Mouse (Mus musculus) kidney, embryonic 16.5 days (tissue): ENCODE data around the gene Gamt. TPM values are rescaled to one million over a fixed set of nuclear protein-coding genes. Genes with fewer than 3 reads are reported as not detected.

Experiments
- ATAC-seq: fragments of 200-750 bp; cut with Nextera tagmentation; 2 replicates; pipeline ENCODE4 v1.8.0; 2017; ENCODE audit warnings: moderate TSS enrichment; ENCODE audit not compliant: low FRiP score, low TSS enrichment
- H3K27ac ChIP-seq: fragments of 300-500 bp; sonication (generic); 2 replicates; pipeline ENCODE4 v1.5.1; 2014; ENCODE audit warnings: low read length
- H3K27me3 ChIP-seq: fragments of 300-500 bp; sonication (generic); 2 replicates; pipeline ENCODE4 v1.6.1; 2014; ENCODE audit warnings: low read length, control low read depth, mixed read lengths; ENCODE audit not compliant: insufficient read depth
- H3K36me3 ChIP-seq: fragments of 300-500 bp; sonication (generic); 2 replicates; pipeline ENCODE4 v1.6.1; 2014; ENCODE audit warnings: low read length, control low read depth, mixed read lengths; ENCODE audit not compliant: insufficient read depth
- H3K4me1 ChIP-seq: fragments of 300-500 bp; sonication (generic); 2 replicates; pipeline ENCODE4 v1.6.1; 2014; ENCODE audit warnings: low read length, control low read depth, mixed read lengths; ENCODE audit not compliant: insufficient read depth
- H3K4me2 ChIP-seq: fragments of 300-500 bp; sonication (generic); replicated peaks from 2 replicates; pipeline ENCODE4 v1.6.1; 2014; ENCODE audit warnings: low read depth, low read length
- H3K4me3 ChIP-seq: fragments of 300-500 bp; sonication (generic); 2 replicates; pipeline ENCODE4 v1.5.1; 2014; ENCODE audit warnings: mild to moderate bottlenecking, low read length
- H3K9ac ChIP-seq: fragments of 300-500 bp; sonication (generic); replicated peaks from 2 replicates; pipeline ENCODE4 v1.6.1; 2014; ENCODE audit warnings: low read length
- H3K9me3 ChIP-seq: fragments of 300-500 bp; sonication (generic); 2 replicates; pipeline ENCODE4 v1.6.1; 2016; ENCODE audit warnings: low read length, control low read depth
- WGBS: fragments of 180-500 bp; shearing (Covaris S2); extraction: QIAGEN DNeasy Blood & Tissue Kit; methylation state at CpG from one replicate; pipeline ENCODE4 v1.1.7; 2014; 5-methylcytosine and 5-hydroxymethylcytosine counted together
- polyA plus RNA-seq: library from polyadenylated mRNA; unstranded; fragments of >200 nt; fragmentation: Nextera tagmentation; extraction: Ambion mirVana; gene quantifications from 2 replicates; pipeline ENCODE4 v1.2.1, GENCODE M21; 2015

Gene Gamt
- polyA plus RNA-seq, 1 experiment from 2014 or later: 38.3 TPM

GRCm38 (mm10) chr10:80288097-80288496 lies 27.3 kb upstream of the Gamt start:
- H3K27me3 ChIP-seq: no peaks in the 10 kb centered on the region
- H3K4me2 ChIP-seq: no peak overlapping the region
- H3K36me3 ChIP-seq: peaks cover 50% of the 10 kb centered on the region
- H3K4me1 ChIP-seq: peaks cover 4% of the 10 kb centered on the region
- no peak overlapping the region for H3K9ac ChIP-seq
- WGBS: 94% methylated on average over 12 of the region's 12 CpGs
- no peaks in the 10 kb centered on the region for H3K9me3 ChIP-seq
- H3K4me3 ChIP-seq: no peak overlapping the region
- no peak for ATAC-seq
- H3K27ac ChIP-seq: no peak overlapping the region

- Histone ChIP-seq H3K4me3 (no peak overlapping the region), H3K9me3 (no peaks in the 10 kb centered on the region), H3K36me3 (peaks cover 62% of the 10 kb centered on the region), H3K9ac (no peak overlapping the region), H3K27ac (no peak overlapping the region), H3K27me3 (no peaks in the 10 kb centered on the region), H3K4me1 (0 out of 2 replicates have a peak, but pooled peaks cover 6% of the 10 kb centered on the region), H3K4me2 (no peak overlapping the region)
- no peak for ATAC-seq
- WGBS: 61% methylated on average over 14 of the region's 15 CpGs
These were observed 24.6 kb upstream of the Gamt start for GRCm38 (mm10) chr10:80285222-80286070.

DNA sequence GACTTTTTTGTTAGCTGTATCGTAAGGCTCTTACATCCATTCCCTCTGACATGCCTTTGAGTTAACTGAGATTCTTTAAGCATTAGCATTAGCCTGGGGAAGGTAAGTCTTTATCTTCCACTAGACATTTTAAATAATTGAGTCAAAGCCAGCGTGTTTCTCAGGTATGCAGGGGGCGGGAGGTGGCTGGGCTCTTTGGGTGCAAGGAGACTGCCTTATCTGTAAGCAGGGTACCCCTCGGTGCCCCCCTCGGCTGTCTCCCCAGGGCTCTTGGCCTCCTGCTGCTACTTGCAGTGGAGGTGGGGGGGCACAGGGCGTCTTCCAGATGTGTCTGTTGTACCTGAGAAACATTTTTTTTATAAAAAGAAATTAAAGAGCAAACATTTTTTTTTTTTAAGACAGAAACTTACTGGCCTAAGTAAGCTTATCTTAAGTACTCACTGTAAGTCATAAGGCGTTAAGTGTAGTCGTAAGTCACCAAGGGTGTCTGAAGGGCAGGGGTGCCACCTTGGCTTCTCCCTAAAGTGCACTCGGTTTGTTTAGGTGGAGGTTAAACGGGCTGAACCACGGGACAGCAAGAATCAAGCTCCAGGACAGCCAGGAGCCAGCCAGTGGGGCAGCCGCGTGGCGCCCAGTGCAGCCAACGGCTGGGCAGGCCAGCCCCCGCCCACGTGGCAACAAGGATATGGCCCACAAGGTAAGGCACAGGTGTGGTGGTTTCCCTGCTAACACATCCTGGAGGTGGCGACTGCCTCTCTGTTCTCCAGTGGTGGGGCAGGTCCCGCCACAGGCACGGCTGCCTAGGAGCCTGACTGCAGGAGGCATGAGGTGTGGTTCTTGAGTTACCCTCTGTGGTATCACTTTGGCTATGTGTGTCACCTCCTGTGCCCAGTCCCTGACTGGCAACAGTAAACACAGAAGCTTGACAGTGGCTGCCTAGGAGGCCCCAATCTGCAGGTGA lies 21.9 kb upstream of the Gamt start:
- H3K27me3 ChIP-seq: no peaks in the 10 kb centered on the region
- H3K36me3 ChIP-seq: peaks cover 79% of the 10 kb centered on the region
- H3K9ac ChIP-seq: no peak overlapping the region
- H3K27ac ChIP-seq: peak overlapping the region; percentile 88
- ATAC-seq: no peak
- H3K9me3 ChIP-seq: no peaks in the 10 kb centered on the region
- H3K4me2 ChIP-seq: no peak overlapping the region
- H3K4me3 ChIP-seq: no peak overlapping the region
- H3K4me1 ChIP-seq: 0 out of 2 replicates have a peak, but pooled peaks cover 6% of the 10 kb centered on the region
- WGBS: 82% methylated on average over 20 of the region's 20 CpGs

DNA sequence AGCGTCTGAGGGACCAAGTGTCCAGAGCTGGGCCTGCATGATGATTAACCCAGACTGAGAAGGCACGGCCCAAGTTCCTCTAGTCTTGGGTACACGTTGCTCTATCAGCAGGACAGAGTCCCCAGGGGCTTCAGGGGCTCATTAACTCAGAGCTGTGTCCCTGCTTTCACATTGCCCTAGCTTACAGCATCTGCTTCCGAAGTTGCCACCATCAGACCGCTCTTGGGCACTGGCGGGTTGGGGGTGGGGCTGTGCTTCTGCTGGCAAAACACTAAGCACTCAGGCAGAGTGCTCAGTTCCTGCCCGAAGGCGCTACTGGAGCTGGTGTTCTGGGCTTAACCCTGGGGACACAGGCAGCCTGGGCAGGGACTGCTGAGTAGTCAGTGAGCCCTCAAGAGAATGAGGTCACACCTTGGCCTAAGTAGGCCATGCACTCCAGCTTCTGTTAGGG lies 21.1 kb upstream of the Gamt start:
- peak; percentile 59 for ATAC-seq
- 60% methylated on average over 8 of the region's 8 CpGs for WGBS

DNA sequence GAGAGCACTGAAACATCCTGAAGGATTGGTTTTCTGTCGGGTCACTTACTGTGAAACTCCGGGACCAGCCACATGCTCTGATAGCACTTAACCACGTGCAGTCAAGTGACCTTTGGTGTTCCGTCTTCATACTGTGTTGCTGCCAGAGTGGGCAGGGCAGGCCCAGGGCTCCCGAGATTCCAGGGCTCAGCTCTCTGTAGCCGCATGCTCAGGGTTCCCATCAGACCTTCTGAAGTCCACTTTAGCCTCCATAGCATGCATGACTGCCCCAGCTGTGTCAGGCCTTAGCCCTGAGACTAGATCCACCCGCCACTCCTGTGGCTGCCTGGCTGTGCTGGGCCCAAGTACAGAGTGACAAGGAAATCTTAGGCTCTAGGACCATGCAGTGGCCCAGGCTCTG lies 20.5 kb upstream of the Gamt start:
- Histone ChIP-seq H3K27me3 (no peaks in the 10 kb centered on the region), H3K4me2 (no peak overlapping the region), H3K4me3 (no peak overlapping the region), H3K9me3 (no peaks in the 10 kb centered on the region), H3K4me1 (0 out of 2 replicates have a peak, but pooled peaks cover 6% of the 10 kb centered on the region), H3K36me3 (peaks cover 80% of the 10 kb centered on the region), H3K27ac (peak overlapping the region; percentile 88), H3K9ac (0 out of 2 replicates have a peak overlapping the region, but pooled peaks have one; percentile 32)
- ATAC-seq: peak; percentile 76
- 44% methylated on average over 7 of the region's 7 CpGs for WGBS

More for the DNA sequence above, 21.1 kb upstream of the Gamt start:
- H3K9ac ChIP-seq: peak overlapping the region; percentile 32; the same call in 1 of the 2 replicates
- no peak overlapping the region for H3K4me3 ChIP-seq
- peak overlapping the region; percentile 88 for H3K27ac ChIP-seq
- 0 out of 2 replicates have a peak, but pooled peaks cover 6% of the 10 kb centered on the region for H3K4me1 ChIP-seq
- H3K27me3 ChIP-seq: no peaks in the 10 kb centered on the region
- H3K9me3 ChIP-seq: no peaks in the 10 kb centered on the region
- H3K4me2 ChIP-seq: no peak overlapping the region
- H3K36me3 ChIP-seq: peaks cover 82% of the 10 kb centered on the region

- no peaks in the 10 kb centered on the region for H3K27me3 ChIP-seq
- no peak overlapping the region for H3K9ac ChIP-seq
- H3K36me3 ChIP-seq: peaks cover 81% of the 10 kb centered on the region
- no peak for ATAC-seq
- no peak overlapping the region for H3K4me3 ChIP-seq
- H3K9me3 ChIP-seq: no peaks in the 10 kb centered on the region
- 0 out of 2 replicates have a peak overlapping the region, but pooled peaks have one; percentile 24 for H3K27ac ChIP-seq
- no peak overlapping the region for H3K4me2 ChIP-seq
- 0 out of 2 replicates have a peak, but pooled peaks cover 6% of the 10 kb centered on the region for H3K4me1 ChIP-seq
- WGBS: 89% methylated on average over 12 of the region's 12 CpGs
These were observed 18.5 kb upstream of the Gamt start for GRCm38 (mm10) chr10:80279273-80279672.

GRCm38 (mm10) chr10:80278390-80278789 lies 17.6 kb upstream of the Gamt start:
- Histone ChIP-seq H3K4me2 (no peak overlapping the region), H3K9me3 (no peaks in the 10 kb centered on the region), H3K27ac (no peak overlapping the region), H3K9ac (no peak overlapping the region), H3K36me3 (peaks cover 77% of the 10 kb centered on the region), H3K27me3 (no peaks in the 10 kb centered on the region), H3K4me3 (no peak overlapping the region), H3K4me1 (0 out of 2 replicates have a peak, but pooled peaks cover 6% of the 10 kb centered on the region)
- no peak for ATAC-seq
- 87% methylated on average over 9 of the region's 9 CpGs for WGBS

- H3K36me3 ChIP-seq: peaks cover 68% of the 10 kb centered on the region
- no peak overlapping the region for H3K4me3 ChIP-seq
- H3K9ac ChIP-seq: no peak overlapping the region
- H3K4me2 ChIP-seq: no peak overlapping the region
- no peaks in the 10 kb centered on the region for H3K27me3 ChIP-seq
- no peaks in the 10 kb centered on the region for H3K9me3 ChIP-seq
- 91% methylated on average over 4 of the region's 5 CpGs for WGBS
- ATAC-seq: no peak
- peaks cover 14% of the 10 kb centered on the region for H3K4me1 ChIP-seq
- H3K27ac ChIP-seq: no peak overlapping the region
These were observed 15.4 kb upstream of the Gamt start for GRCm38 (mm10) chr10:80276238-80276637.

GRCm38 (mm10) chr10:80273847-80274246 lies 13.0 kb upstream of the Gamt start:
- Histone ChIP-seq H3K27ac (no peak overlapping the region), H3K4me2 (no peak overlapping the region), H3K36me3 (peaks cover 47% of the 10 kb centered on the region), H3K4me1 (peaks cover 11% of the 10 kb centered on the region), H3K9me3 (no peaks in the 10 kb centered on the region), H3K27me3 (no peaks in the 10 kb centered on the region), H3K9ac (no peak overlapping the region), H3K4me3 (no peak overlapping the region)
- WGBS: 85% methylated on average over 3 of the region's 3 CpGs
- ATAC-seq: no peak
